Mouse (Mus musculus) intestine, embryonic 14.5 days (tissue): ENCODE results near the gene Prmt8. TPM values are rescaled to one million over a fixed set of nuclear protein-coding genes. Genes with fewer than 3 reads are reported as not detected.

Source experiments
- ATAC-seq: fragments of 200-750 bp; cut with Nextera tagmentation; replicated peaks from 2 replicates; pipeline ENCODE4 v1.8.0; 2017; ENCODE audit warnings: low read depth, moderate number of reproducible peaks, moderate TSS enrichment, moderate library complexity; ENCODE audit not compliant: low FRiP score, low TSS enrichment
- DNase-seq: peaks from one replicate; pipeline ENCODE4 v3.0.0-alpha.2; 2018; ENCODE audit warnings: low spot score
- H3K27ac ChIP-seq: fragments of 300-500 bp; sonication (generic); 2 replicates; pipeline ENCODE4 v1.5.1; 2014; ENCODE audit warnings: low read depth, mild to moderate bottlenecking, control low read depth
- H3K27me3 ChIP-seq: fragments of 300-500 bp; sonication (generic); replicated peaks from 2 replicates; pipeline ENCODE4 v1.6.1; 2014; ENCODE audit warnings: low read length, control low read depth; ENCODE audit not compliant: control insufficient read depth, insufficient read depth
- H3K36me3 ChIP-seq: fragments of 300-500 bp; sonication (generic); 2 replicates; pipeline ENCODE4 v1.6.1; 2014; ENCODE audit warnings: low read length, control low read depth; ENCODE audit not compliant: control insufficient read depth, insufficient read depth
- H3K4me1 ChIP-seq: fragments of 300-500 bp; sonication (generic); replicated peaks from 2 replicates; pipeline ENCODE4 v1.6.1; 2014; ENCODE audit warnings: low read length, control low read depth, mixed read lengths; ENCODE audit not compliant: control insufficient read depth, insufficient read depth
- H3K4me2 ChIP-seq: fragments of 300-500 bp; sonication (generic); 2 replicates; pipeline ENCODE4 v1.6.1; 2014; ENCODE audit warnings: low read length
- H3K4me3 ChIP-seq: fragments of 300-500 bp; sonication (generic); 2 replicates; pipeline ENCODE4 v1.5.1; 2014; ENCODE audit warnings: low read depth, low read length, control low read depth, mixed read lengths
- H3K9ac ChIP-seq: fragments of 300-500 bp; sonication (generic); 2 replicates; pipeline ENCODE4 v1.6.1; 2014; ENCODE audit warnings: mild to moderate bottlenecking, low read length
- H3K9me3 ChIP-seq: fragments of 300-500 bp; sonication (generic); 2 replicates; pipeline ENCODE4 v1.6.1; 2016; ENCODE audit warnings: low read length, control low read depth; ENCODE audit not compliant: control insufficient read depth
- WGBS: fragments of 180-500 bp; shearing (Covaris S2); extraction: QIAGEN DNeasy Blood & Tissue Kit; methylation state at CpG from one replicate; pipeline ENCODE4 v1.1.7; 2014; 5-methylcytosine and 5-hydroxymethylcytosine counted together
- polyA plus RNA-seq: library from polyadenylated mRNA; unstranded; fragments of >200 nt; fragmentation: Nextera tagmentation; extraction: Ambion mirVana; gene quantifications from 2 replicates; pipeline ENCODE4 v1.2.1, GENCODE M21; 2014

Gene Prmt8
- polyA plus RNA-seq, 1 experiment from 2014 or later, result 0.19 TPM

GRCm38 (mm10) chr6:127663263-127663662 lies 106.0 kb downstream of the Prmt8 start:
- Histone ChIP-seq H3K9ac (no peak overlapping the region), H3K27me3 (no peaks in the 10 kb centered on the region), H3K4me3 (no peak overlapping the region), H3K4me1 (no peaks in the 10 kb centered on the region), H3K36me3 (no peaks in the 10 kb centered on the region), H3K9me3 (no peaks in the 10 kb centered on the region), H3K27ac (no peak overlapping the region), H3K4me2 (no peak overlapping the region)
- 78% methylated on average over 7 of the region's 7 CpGs for WGBS
- DNase-seq (no peak), ATAC-seq (no peak)

GRCm38 (mm10) chr6:127661717-127662292 lies 107.5 kb downstream of the Prmt8 start:
- no peak overlapping the region for H3K9ac ChIP-seq
- H3K9me3 ChIP-seq, result no peaks in the 10 kb centered on the region
- H3K27me3 ChIP-seq, result no peaks in the 10 kb centered on the region
- no peak overlapping the region for H3K4me2 ChIP-seq
- no peak overlapping the region for H3K4me3 ChIP-seq
- H3K27ac ChIP-seq, result no peak overlapping the region
- H3K36me3 ChIP-seq, result no peaks in the 10 kb centered on the region
- 80% methylated on average over 7 of the region's 7 CpGs for WGBS
- no peaks in the 10 kb centered on the region for H3K4me1 ChIP-seq
- ATAC-seq (no peak), DNase-seq (no peak)

- Histone ChIP-seq H3K9ac (no peak overlapping the region), H3K4me2 (no peak overlapping the region), H3K27me3 (no peaks in the 10 kb centered on the region), H3K4me3 (no peak overlapping the region), H3K27ac (no peak overlapping the region), H3K36me3 (no peaks in the 10 kb centered on the region), H3K9me3 (no peaks in the 10 kb centered on the region), H3K4me1 (no peaks in the 10 kb centered on the region)
- 85% methylated on average over 4 of the region's 4 CpGs for WGBS
- DNase-seq, result no peak
- no peak for ATAC-seq
Observed at GRCm38 (mm10) chr6:127659966-127660365, 109.3 kb downstream of the Prmt8 start.

GRCm38 (mm10) chr6:127659472-127659871 lies 109.8 kb downstream of the Prmt8 start:
- Histone ChIP-seq H3K9me3 (no peaks in the 10 kb centered on the region), H3K27me3 (no peaks in the 10 kb centered on the region), H3K4me1 (no peaks in the 10 kb centered on the region), H3K4me2 (no peak overlapping the region), H3K27ac (no peak overlapping the region), H3K36me3 (no peaks in the 10 kb centered on the region), H3K4me3 (no peak overlapping the region), H3K9ac (no peak overlapping the region)
- 79% methylated on average over 5 of the region's 5 CpGs for WGBS
- no peak for ATAC-seq
- no peak for DNase-seq

- no peak overlapping the region for H3K27ac ChIP-seq
Observed at GRCm38 (mm10) chr6:127657152-127657551, 112.1 kb downstream of the Prmt8 start.

GRCm38 (mm10) chr6:127655988-127656387 lies 113.3 kb downstream of the Prmt8 start:
- DNase-seq (no peak), ATAC-seq (no peak)
- Histone ChIP-seq H3K4me1 (no peaks in the 10 kb centered on the region), H3K36me3 (no peaks in the 10 kb centered on the region), H3K27me3 (no peaks in the 10 kb centered on the region), H3K9ac (no peak overlapping the region), H3K9me3 (no peaks in the 10 kb centered on the region), H3K4me3 (no peak overlapping the region), H3K4me2 (no peak overlapping the region), H3K27ac (no peak overlapping the region)
- whole genome bisulfite sequencing, result 39% methylated on average over 4 of the region's 4 CpGs

More at GRCm38 (mm10) chr6:127657152-127657551, 112.1 kb downstream of the Prmt8 start:
- H3K4me3 ChIP-seq, result no peak overlapping the region
- no peak for ATAC-seq
- no peaks in the 10 kb centered on the region for H3K36me3 ChIP-seq
- no peaks in the 10 kb centered on the region for H3K9me3 ChIP-seq
- H3K4me1 ChIP-seq, result no peaks in the 10 kb centered on the region
- no peak overlapping the region for H3K9ac ChIP-seq
- H3K4me2 ChIP-seq, result no peak overlapping the region
- WGBS, result 90% methylated on average over 11 of the region's 11 CpGs
- H3K27me3 ChIP-seq, result no peaks in the 10 kb centered on the region
- DNase-seq, result no peak

GRCm38 (mm10) chr6:127641077-127641801 lies 128.0 kb downstream of the Prmt8 start:
- H3K4me2 ChIP-seq, result no peak overlapping the region
- H3K4me1 ChIP-seq, result 0 out of 2 replicates have a peak, but pooled peaks cover 4% of the 10 kb centered on the region
- H3K27me3 ChIP-seq, result no peaks in the 10 kb centered on the region
- no peaks in the 10 kb centered on the region for H3K36me3 ChIP-seq
- ATAC-seq (no peak), DNase-seq (no peak)
- 58% methylated on average over 8 of the region's 8 CpGs for WGBS
- no peak overlapping the region for H3K4me3 ChIP-seq
- no peaks in the 10 kb centered on the region for H3K9me3 ChIP-seq
- H3K27ac ChIP-seq, result no peak overlapping the region
- H3K9ac ChIP-seq, result no peak overlapping the region
